Mouse (Mus musculus): ENCODE measurements around the gene Sgk2.

- TF ChIP-seq CTCF (IDR thresholded peaks at IDR 0.05; ENCODE audit: low read depth) (no peak), EP300 (IDR thresholded peaks at IDR 0.05; ENCODE audit: low read depth) (no peak)
Observed at GRCm38 (mm10) chr2:162950776-162951175, 36.4 kb upstream of the Sgk2 start.

All from heart, postnatal 0 days (tissue).